Mouse (Mus musculus): ENCODE measurements at regions not wholly inside any gene's neighbourhood (a gene's known extent, or its start where the extent isn't known, plus 50 kb on each side); places are given as distances from the start of the nearest gene placed in this dataset.

DNA sequence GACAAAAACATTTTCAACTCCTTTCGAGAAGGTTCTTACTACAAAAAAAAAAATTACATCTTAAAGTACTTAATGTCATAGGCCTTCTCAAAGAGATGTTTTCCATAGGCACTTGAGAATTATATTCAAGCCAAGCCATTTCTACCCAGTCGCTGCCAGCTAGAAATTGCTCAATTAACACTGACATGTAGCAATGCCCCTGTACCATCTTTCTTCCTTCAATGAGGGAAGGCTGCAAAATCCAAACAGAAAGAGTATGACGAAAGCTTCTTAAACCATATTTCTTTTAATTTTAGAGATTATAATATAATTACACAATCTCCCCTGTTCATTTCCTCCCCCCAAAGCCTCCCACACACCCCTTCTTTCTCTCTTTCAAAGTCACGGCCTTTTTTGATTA is 169.4 kb upstream of the Tll1 start:
- no peak for DNase-seq (ENCODE audit: low spot score)
- Histone ChIP-seq H3K4me1 (ENCODE audit: control insufficient read depth, insufficient read depth, low read length) (peaks cover 9% of the 10 kb centered on the region), H3K9ac (ENCODE audit: low read depth, low read length, severe bottlenecking) (no peak overlapping the region), H3K27ac (replicated peaks; ENCODE audit: low read depth, low read length) (no peak overlapping the region), H3K9me3 (ENCODE audit: control insufficient read depth, low read length) (no peaks in the 10 kb centered on the region), H3K4me3 (replicated peaks; ENCODE audit: low read length) (no peak overlapping the region), H3K27me3 (ENCODE audit: control insufficient read depth, insufficient read depth, low read length) (no peaks in the 10 kb centered on the region), H3K4me2 (replicated peaks; ENCODE audit: low read depth, low read length, severe bottlenecking) (no peak overlapping the region), H3K36me3 (ENCODE audit: control insufficient read depth, insufficient read depth, low read length) (no peaks in the 10 kb centered on the region)
- no peak for TF ChIP-seq POLR2A (IDR thresholded peaks at IDR 0.05; ENCODE audit: borderline replicate concordance, extremely low read depth, insufficient read depth, insufficient read length)
- 90% methylated on average over 4 of the region's 4 CpGs for WGBS
- no peak for ATAC-seq (ENCODE audit: low FRiP score, low read depth)

DNA sequence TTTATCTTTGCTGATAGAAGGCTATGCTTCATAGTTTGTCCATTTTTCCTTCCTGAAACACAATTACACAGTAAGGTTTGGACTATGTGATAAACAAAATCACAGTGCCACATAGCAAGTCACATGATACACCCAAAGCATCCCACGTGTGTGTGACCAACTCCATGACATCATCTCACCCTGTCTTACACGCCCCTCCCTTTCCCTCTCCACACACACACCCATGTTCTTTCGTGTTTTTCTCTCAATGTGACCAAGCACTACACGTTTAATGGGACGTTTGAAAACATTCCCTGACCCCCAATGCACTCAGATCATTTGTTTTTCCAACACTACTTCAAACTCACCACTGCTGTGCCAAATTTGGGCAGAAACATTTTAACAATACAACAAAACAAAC is 168.9 kb upstream of the Tll1 start:
- H3K9ac ChIP-seq (ENCODE audit: low read depth, low read length, severe bottlenecking): no peak overlapping the region
- no peak overlapping the region for H3K4me2 ChIP-seq (replicated peaks; ENCODE audit: low read depth, low read length, severe bottlenecking)
- peaks cover 9% of the 10 kb centered on the region for H3K4me1 ChIP-seq (ENCODE audit: control insufficient read depth, insufficient read depth, low read length)
- H3K27ac ChIP-seq (replicated peaks; ENCODE audit: low read depth, low read length): no peak overlapping the region
- H3K4me3 ChIP-seq (replicated peaks; ENCODE audit: low read length): no peak overlapping the region
- H3K9me3 ChIP-seq (ENCODE audit: control insufficient read depth, low read length): no peaks in the 10 kb centered on the region
- H3K27me3 ChIP-seq (ENCODE audit: control insufficient read depth, insufficient read depth, low read length): no peaks in the 10 kb centered on the region
- 69% methylated on average over 5 of the region's 5 CpGs for WGBS
- ATAC-seq (ENCODE audit: low FRiP score, low read depth) (no peak), DNase-seq (ENCODE audit: low spot score) (no peak)
- H3K36me3 ChIP-seq (ENCODE audit: control insufficient read depth, insufficient read depth, low read length): no peaks in the 10 kb centered on the region
- no peak for TF ChIP-seq POLR2A (IDR thresholded peaks at IDR 0.05; ENCODE audit: borderline replicate concordance, extremely low read depth, insufficient read depth, insufficient read length)

- 25% methylated on average over 6 of the region's 6 CpGs for WGBS
- H3K9me3 ChIP-seq (ENCODE audit: control insufficient read depth, low read length): no peaks in the 10 kb centered on the region
- no peak for TF ChIP-seq POLR2A (IDR thresholded peaks at IDR 0.05; ENCODE audit: borderline replicate concordance, extremely low read depth, insufficient read depth, insufficient read length)
- ATAC-seq (ENCODE audit: low FRiP score, low read depth): no peak
- peaks cover 7% of the 10 kb centered on the region for H3K4me1 ChIP-seq (ENCODE audit: control insufficient read depth, insufficient read depth, low read length)
- H3K36me3 ChIP-seq (ENCODE audit: control insufficient read depth, insufficient read depth, low read length): no peaks in the 10 kb centered on the region
- H3K27me3 ChIP-seq (ENCODE audit: control insufficient read depth, insufficient read depth, low read length): no peaks in the 10 kb centered on the region
- no peak overlapping the region for H3K4me2 ChIP-seq (replicated peaks; ENCODE audit: low read depth, low read length, severe bottlenecking)
- H3K4me3 ChIP-seq (replicated peaks; ENCODE audit: low read length): no peak overlapping the region
- no peak overlapping the region; the same call in 1 of the 2 replicates for H3K9ac ChIP-seq (ENCODE audit: low read depth, low read length, severe bottlenecking)
- DNase-seq (ENCODE audit: low spot score): no peak
- H3K27ac ChIP-seq (replicated peaks; ENCODE audit: low read depth, low read length): no peak overlapping the region
These were observed 163.9 kb upstream of the Tll1 start for GRCm38 (mm10) chr8:64369973-64370372.

GRCm38 (mm10) chr8:64367906-64368305 is 161.8 kb upstream of the Tll1 start:
- no peak overlapping the region for H3K27ac ChIP-seq (replicated peaks; ENCODE audit: low read depth, low read length)
- ATAC-seq (ENCODE audit: low FRiP score, low read depth): no peak
- no peaks in the 10 kb centered on the region for H3K9me3 ChIP-seq (ENCODE audit: control insufficient read depth, low read length)
- no peaks in the 10 kb centered on the region for H3K36me3 ChIP-seq (ENCODE audit: control insufficient read depth, insufficient read depth, low read length)
- 96% methylated on average over 4 of the region's 4 CpGs for WGBS
- peaks cover 7% of the 10 kb centered on the region for H3K4me1 ChIP-seq (ENCODE audit: control insufficient read depth, insufficient read depth, low read length)
- H3K27me3 ChIP-seq (ENCODE audit: control insufficient read depth, insufficient read depth, low read length): no peaks in the 10 kb centered on the region
- H3K4me3 ChIP-seq (replicated peaks; ENCODE audit: low read length): no peak overlapping the region
- no peak overlapping the region for H3K4me2 ChIP-seq (replicated peaks; ENCODE audit: low read depth, low read length, severe bottlenecking)
- TF ChIP-seq POLR2A (IDR thresholded peaks at IDR 0.05; ENCODE audit: borderline replicate concordance, extremely low read depth, insufficient read depth, insufficient read length): no peak
- no peak overlapping the region for H3K9ac ChIP-seq (ENCODE audit: low read depth, low read length, severe bottlenecking)
- no peak for DNase-seq (ENCODE audit: low spot score)

DNA sequence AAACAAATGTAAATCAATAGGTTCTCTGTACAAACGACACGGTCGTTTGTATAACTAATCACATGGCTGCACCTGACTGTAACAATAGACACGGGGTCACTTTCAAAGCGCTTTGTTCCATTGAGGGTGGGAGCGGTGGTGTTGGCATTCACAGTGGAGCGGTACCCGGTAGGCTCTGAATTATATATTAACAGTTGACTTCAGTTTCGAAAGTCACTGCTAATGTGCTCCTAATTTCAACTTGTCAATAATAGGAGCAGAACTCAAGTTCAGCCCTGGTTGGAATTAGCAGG is 160.8 kb upstream of the Tll1 start:
- no peak overlapping the region for H3K4me2 ChIP-seq (replicated peaks; ENCODE audit: low read depth, low read length, severe bottlenecking)
- DNase-seq (ENCODE audit: low spot score): no peak
- no peak for TF ChIP-seq POLR2A (IDR thresholded peaks at IDR 0.05; ENCODE audit: borderline replicate concordance, extremely low read depth, insufficient read depth, insufficient read length)
- H3K27me3 ChIP-seq (ENCODE audit: control insufficient read depth, insufficient read depth, low read length): no peaks in the 10 kb centered on the region
- H3K36me3 ChIP-seq (ENCODE audit: control insufficient read depth, insufficient read depth, low read length): no peaks in the 10 kb centered on the region
- H3K4me1 ChIP-seq (ENCODE audit: control insufficient read depth, insufficient read depth, low read length): peaks cover 5% of the 10 kb centered on the region
- 59% methylated on average over 9 of the region's 9 CpGs for WGBS
- H3K9ac ChIP-seq (ENCODE audit: low read depth, low read length, severe bottlenecking): no peak overlapping the region
- H3K27ac ChIP-seq (replicated peaks; ENCODE audit: low read depth, low read length): no peak overlapping the region
- ATAC-seq (ENCODE audit: low FRiP score, low read depth): no peak
- no peak overlapping the region for H3K4me3 ChIP-seq (replicated peaks; ENCODE audit: low read length)
- no peaks in the 10 kb centered on the region for H3K9me3 ChIP-seq (ENCODE audit: control insufficient read depth, low read length)
